Mouse (Mus musculus): ENCODE measurements around the gene Itsn1. TPM values are rescaled to one million over a fixed set of nuclear protein-coding genes. Genes with fewer than 3 reads are reported as not detected.

The Itsn1 gene
- polyA plus RNA-seq, 1 experiment from 2014 or later, result 9.7 TPM

- no peak for ATAC-seq
- DNase-seq (ENCODE audit: low spot score), result no peak
- 69% methylated on average over 10 of the region's 10 CpGs for WGBS
These were observed 217.2 kb downstream of the Itsn1 start for GRCm38 (mm10) chr16:91946261-91946660.

GRCm38 (mm10) chr16:91947093-91947492 is 218.0 kb downstream of the Itsn1 start:
- H3K4me1 ChIP-seq (ENCODE audit: insufficient read depth, low read depth, low read length), result no peaks in the 10 kb centered on the region
- ATAC-seq (no peak), DNase-seq (ENCODE audit: low spot score) (no peak)
- H3K9ac ChIP-seq (replicated peaks; ENCODE audit: low read depth), result no peak overlapping the region
- H3K27ac ChIP-seq (ENCODE audit: low read length), result no peak overlapping the region
- no peaks in the 10 kb centered on the region for H3K9me3 ChIP-seq (ENCODE audit: low read length)
- no peak overlapping the region for H3K4me3 ChIP-seq (ENCODE audit: low read depth, low read length)
- WGBS, result 75% methylated on average over 11 of the region's 11 CpGs
- H3K4me2 ChIP-seq (replicated peaks; ENCODE audit: low read depth, low read length), result no peak overlapping the region
- H3K27me3 ChIP-seq (replicated peaks; ENCODE audit: insufficient read depth, low read length), result no peaks in the 10 kb centered on the region
- H3K36me3 ChIP-seq (ENCODE audit: insufficient read depth, low read length), result no peaks in the 10 kb centered on the region
- TF ChIP-seq CTCF (IDR thresholded peaks at IDR 0.05) (no peak), EP300 (IDR thresholded peaks at IDR 0.05) (no peak)

More at GRCm38 (mm10) chr16:91946261-91946660, 217.2 kb downstream of the Itsn1 start:
- Histone ChIP-seq H3K4me1 (ENCODE audit: insufficient read depth, low read depth, low read length) (no peaks in the 10 kb centered on the region), H3K27me3 (replicated peaks; ENCODE audit: insufficient read depth, low read length) (no peaks in the 10 kb centered on the region), H3K9me3 (ENCODE audit: low read length) (no peaks in the 10 kb centered on the region), H3K4me3 (ENCODE audit: low read depth, low read length) (no peak overlapping the region), H3K4me2 (replicated peaks; ENCODE audit: low read depth, low read length) (no peak overlapping the region), H3K36me3 (ENCODE audit: insufficient read depth, low read length) (no peaks in the 10 kb centered on the region), H3K27ac (ENCODE audit: low read length) (no peak overlapping the region), H3K9ac (replicated peaks; ENCODE audit: low read depth) (no peak overlapping the region)
- no peak for TF ChIP-seq CTCF (IDR thresholded peaks at IDR 0.05)
- no peak for TF ChIP-seq EP300 (IDR thresholded peaks at IDR 0.05)

- Histone ChIP-seq H3K4me1 (ENCODE audit: insufficient read depth, low read depth, low read length) (no peaks in the 10 kb centered on the region), H3K36me3 (ENCODE audit: insufficient read depth, low read length) (no peaks in the 10 kb centered on the region), H3K4me2 (replicated peaks; ENCODE audit: low read depth, low read length) (no peak overlapping the region), H3K9ac (replicated peaks; ENCODE audit: low read depth) (no peak overlapping the region), H3K4me3 (ENCODE audit: low read depth, low read length) (no peak overlapping the region), H3K27me3 (replicated peaks; ENCODE audit: insufficient read depth, low read length) (no peaks in the 10 kb centered on the region), H3K27ac (ENCODE audit: low read length) (no peak overlapping the region), H3K9me3 (ENCODE audit: low read length) (no peaks in the 10 kb centered on the region)
- 84% methylated on average over 4 of the region's 4 CpGs for WGBS
- DNase-seq (ENCODE audit: low spot score) (no peak), ATAC-seq (no peak)
- TF ChIP-seq CTCF (IDR thresholded peaks at IDR 0.05), result no peak
- no peak for TF ChIP-seq EP300 (IDR thresholded peaks at IDR 0.05)
These were observed 224.9 kb downstream of the Itsn1 start for GRCm38 (mm10) chr16:91953967-91954366.

- ATAC-seq, result no peak
- H3K9ac ChIP-seq (replicated peaks; ENCODE audit: low read depth), result no peak overlapping the region
- no peak overlapping the region for H3K27ac ChIP-seq (ENCODE audit: low read length)
- H3K27me3 ChIP-seq (replicated peaks; ENCODE audit: insufficient read depth, low read length), result no peaks in the 10 kb centered on the region
- no peak overlapping the region for H3K4me3 ChIP-seq (ENCODE audit: low read depth, low read length)
- no peak overlapping the region for H3K4me2 ChIP-seq (replicated peaks; ENCODE audit: low read depth, low read length)
- TF ChIP-seq EP300 (IDR thresholded peaks at IDR 0.05), result no peak
- peak; percentile 30 for TF ChIP-seq CTCF (IDR thresholded peaks at IDR 0.05)
- no peaks in the 10 kb centered on the region for H3K36me3 ChIP-seq (ENCODE audit: insufficient read depth, low read length)
- 87% methylated on average over 8 of the region's 8 CpGs for WGBS
- no peaks in the 10 kb centered on the region for H3K4me1 ChIP-seq (ENCODE audit: insufficient read depth, low read depth, low read length)
- no peaks in the 10 kb centered on the region for H3K9me3 ChIP-seq (ENCODE audit: low read length)
- no peak for DNase-seq (ENCODE audit: low spot score)
These were observed 225.7 kb downstream of the Itsn1 start for GRCm38 (mm10) chr16:91954766-91955165.

- Histone ChIP-seq H3K4me1 (ENCODE audit: insufficient read depth, low read depth, low read length) (no peaks in the 10 kb centered on the region), H3K9ac (replicated peaks; ENCODE audit: low read depth) (no peak overlapping the region), H3K9me3 (ENCODE audit: low read length) (no peaks in the 10 kb centered on the region), H3K27ac (ENCODE audit: low read length) (no peak overlapping the region), H3K4me3 (ENCODE audit: low read depth, low read length) (no peak overlapping the region), H3K4me2 (replicated peaks; ENCODE audit: low read depth, low read length) (no peak overlapping the region; the same call in 1 of the 2 replicates), H3K27me3 (replicated peaks; ENCODE audit: insufficient read depth, low read length) (no peaks in the 10 kb centered on the region), H3K36me3 (ENCODE audit: insufficient read depth, low read length) (no peaks in the 10 kb centered on the region)
- TF ChIP-seq EP300 (IDR thresholded peaks at IDR 0.05) (no peak), CTCF (IDR thresholded peaks at IDR 0.05) (no peak)
- DNase-seq (ENCODE audit: low spot score) (peak; percentile 89), ATAC-seq (peak; percentile 93)
- 19% methylated on average over 9 of the region's 9 CpGs for WGBS
These were observed 233.3 kb downstream of the Itsn1 start for GRCm38 (mm10) chr16:91962204-91962893.

GRCm38 (mm10) chr16:91962894-91963555 is 233.9 kb downstream of the Itsn1 start:
- H3K4me1 ChIP-seq (ENCODE audit: insufficient read depth, low read depth, low read length), result no peaks in the 10 kb centered on the region
- WGBS, result 34% methylated on average over 14 of the region's 14 CpGs
- no peaks in the 10 kb centered on the region for H3K27me3 ChIP-seq (replicated peaks; ENCODE audit: insufficient read depth, low read length)
- no peak for ATAC-seq
- no peak for DNase-seq (ENCODE audit: low spot score)
- H3K9ac ChIP-seq (replicated peaks; ENCODE audit: low read depth), result no peak overlapping the region
- no peak overlapping the region for H3K4me3 ChIP-seq (ENCODE audit: low read depth, low read length)
- no peaks in the 10 kb centered on the region for H3K9me3 ChIP-seq (ENCODE audit: low read length)
- no peak overlapping the region for H3K4me2 ChIP-seq (replicated peaks; ENCODE audit: low read depth, low read length)
- H3K27ac ChIP-seq (ENCODE audit: low read length), result no peak overlapping the region
- no peak for TF ChIP-seq EP300 (IDR thresholded peaks at IDR 0.05)
- no peak for TF ChIP-seq CTCF (IDR thresholded peaks at IDR 0.05)
- no peaks in the 10 kb centered on the region for H3K36me3 ChIP-seq (ENCODE audit: insufficient read depth, low read length)
